Mouse (Mus musculus) midbrain, embryonic 16.5 days (tissue): ENCODE measurements at regions not wholly inside any gene's neighbourhood (a gene's known extent, or its start where the extent isn't known, plus 50 kb on each side); places are given as distances from the start of the nearest gene placed in this dataset.

Experiments used
- ATAC-seq: fragments of 200-750 bp; cut with Nextera tagmentation; 2 replicates; pipeline ENCODE4 v1.8.0; 2017; ENCODE audit warnings: moderate TSS enrichment
- H3K27ac ChIP-seq: fragments of 300-500 bp; sonication (generic); 2 replicates; pipeline ENCODE4 v1.5.1; 2014; ENCODE audit warnings: mild to moderate bottlenecking, low read length, mixed read lengths
- H3K27me3 ChIP-seq: fragments of 300-500 bp; sonication (generic); 2 replicates; pipeline ENCODE4 v1.6.1; 2014; ENCODE audit warnings: low read depth, low read length, mixed read lengths; ENCODE audit not compliant: control insufficient read depth, insufficient read depth
- H3K36me3 ChIP-seq: fragments of 300-500 bp; sonication (generic); 2 replicates; pipeline ENCODE4 v1.6.1; 2014; ENCODE audit warnings: mild to moderate bottlenecking, low read length, moderate library complexity, mixed read lengths; ENCODE audit not compliant: control insufficient read depth, insufficient read depth
- H3K4me1 ChIP-seq: fragments of 300-500 bp; sonication (generic); 2 replicates; pipeline ENCODE4 v1.6.1; 2014; ENCODE audit warnings: mild to moderate bottlenecking, low read length, mixed read lengths; ENCODE audit not compliant: control insufficient read depth, insufficient read depth
- H3K4me2 ChIP-seq: fragments of 300-500 bp; sonication (generic); 2 replicates; pipeline ENCODE4 v1.6.1; 2014; ENCODE audit warnings: mild to moderate bottlenecking, low read length, mixed read lengths
- H3K4me3 ChIP-seq: fragments of 300-500 bp; sonication (generic); 2 replicates; pipeline ENCODE4 v1.5.1; 2014; ENCODE audit warnings: low read depth, mild to moderate bottlenecking, low read length, moderate library complexity, mixed read lengths
- H3K9ac ChIP-seq: fragments of 300-500 bp; sonication (generic); 2 replicates; pipeline ENCODE4 v1.6.1; 2014; ENCODE audit warnings: low read depth, low read length, mixed read lengths
- H3K9me3 ChIP-seq: fragments of 300-500 bp; sonication (generic); replicated peaks from 2 replicates; pipeline ENCODE4 v1.6.1; 2014; ENCODE audit warnings: mild to moderate bottlenecking, low read length, mixed read lengths; ENCODE audit not compliant: control insufficient read depth, poor library complexity, severe bottlenecking
- WGBS: fragments of 180-500 bp; shearing (Covaris S2); extraction: QIAGEN DNeasy Blood & Tissue Kit; methylation state at CpG from one replicate; pipeline ENCODE4 v1.1.7; 2014; 5-methylcytosine and 5-hydroxymethylcytosine counted together

DNA sequence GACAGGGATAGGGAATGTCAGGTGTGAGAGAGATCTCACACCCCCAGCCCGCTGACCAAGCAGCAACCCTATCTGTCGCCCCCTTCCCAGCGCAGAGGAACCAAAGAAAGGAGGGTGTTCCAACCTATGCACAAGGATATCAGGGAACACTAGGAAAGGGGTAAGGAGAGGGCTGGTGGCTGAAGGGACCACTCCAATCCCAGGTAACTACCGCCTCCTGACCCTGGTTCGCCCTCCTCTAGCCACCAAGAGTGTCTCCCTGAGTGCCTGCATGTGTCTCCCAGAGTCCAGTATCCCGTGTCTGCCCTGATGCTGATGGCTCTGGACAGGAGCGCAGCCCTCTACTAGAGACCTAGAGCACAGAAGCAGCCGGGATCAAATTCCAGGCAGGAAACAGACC lies 167.1 kb upstream of the Azi2 start:
- Histone ChIP-seq H3K4me3 (peak overlapping the region; percentile 80), H3K4me1 (peaks cover 23% of the 10 kb centered on the region), H3K9ac (peak overlapping the region; percentile 92), H3K27me3 (0 out of 2 replicates have a peak, but pooled peaks cover 3% of the 10 kb centered on the region), H3K9me3 (no peaks in the 10 kb centered on the region), H3K27ac (peak overlapping the region; percentile 85), H3K4me2 (peak overlapping the region; percentile 80), H3K36me3 (no peaks in the 10 kb centered on the region)
- 35% methylated on average over 8 of the region's 8 CpGs for WGBS
- ATAC-seq, result no peak

DNA sequence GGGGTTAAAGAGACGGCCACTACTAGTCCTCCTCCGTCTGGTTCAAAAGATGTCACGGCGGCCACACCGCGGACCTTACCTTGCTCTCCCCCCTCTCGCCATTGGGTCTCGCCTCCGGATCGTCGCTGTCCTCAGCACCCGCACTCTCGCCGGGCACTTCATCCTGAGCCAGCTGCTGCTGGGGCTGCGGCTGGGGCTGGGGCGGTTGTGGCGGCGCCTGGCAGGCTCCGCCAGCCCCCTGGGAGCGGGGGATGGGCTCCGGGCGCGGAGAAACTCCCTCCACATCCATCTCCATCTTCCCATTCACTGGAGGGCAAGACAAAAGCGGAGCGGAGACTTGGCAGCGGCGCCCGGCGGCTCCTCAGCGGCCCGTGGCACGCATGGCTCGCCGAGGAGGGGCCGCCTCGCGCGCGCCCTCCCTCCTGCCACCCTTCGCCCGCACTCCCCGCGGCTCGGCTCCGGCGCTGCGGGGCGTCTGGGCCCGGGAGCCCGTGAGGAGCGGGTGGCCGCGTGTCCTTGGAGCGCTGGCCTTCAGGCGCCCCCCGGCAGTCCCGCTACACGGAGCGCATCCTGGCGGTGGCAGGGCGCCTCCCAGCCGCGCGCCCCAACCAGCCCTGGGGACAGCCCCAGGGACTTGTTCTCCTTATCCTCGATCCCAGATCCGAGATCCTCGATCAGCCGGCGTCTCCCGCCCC lies 167.8 kb upstream of the Azi2 start:
- peaks cover 23% of the 10 kb centered on the region for H3K4me1 ChIP-seq
- no peaks in the 10 kb centered on the region for H3K9me3 ChIP-seq
- no peaks in the 10 kb centered on the region for H3K36me3 ChIP-seq
- under 1% methylated on average over 60 of the region's 70 CpGs for WGBS
- peak overlapping the region; percentile 80 for H3K4me3 ChIP-seq
- peak overlapping the region; percentile 85 for H3K27ac ChIP-seq
- H3K4me2 ChIP-seq, result peak overlapping the region; percentile 80
- H3K27me3 ChIP-seq, result 0 out of 2 replicates have a peak, but pooled peaks cover 3% of the 10 kb centered on the region
- peak overlapping the region; percentile 92 for H3K9ac ChIP-seq
- peak; percentile 80 for ATAC-seq

DNA sequence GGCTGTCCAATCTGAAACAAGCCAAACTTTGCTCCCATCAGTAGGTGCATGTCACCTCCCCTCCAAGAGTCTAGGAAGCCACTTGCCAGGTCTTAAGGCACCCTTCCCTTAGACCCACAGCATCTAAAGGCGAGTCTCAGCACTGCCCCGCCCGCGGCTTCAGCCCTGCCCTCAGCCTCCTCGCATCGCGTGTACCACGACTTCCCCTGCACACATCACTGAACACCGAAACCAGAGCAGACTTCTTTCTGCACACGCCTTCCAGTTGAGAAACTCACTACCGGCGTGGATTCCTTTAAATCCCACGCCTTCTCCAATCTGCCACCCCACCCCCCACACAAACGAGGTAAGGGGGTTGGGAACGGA lies 168.3 kb upstream of the Azi2 start:
- Histone ChIP-seq H3K27ac (peak overlapping the region; percentile 85), H3K4me1 (peaks cover 23% of the 10 kb centered on the region), H3K9ac (peak overlapping the region; percentile 92), H3K4me2 (peak overlapping the region; percentile 80), H3K9me3 (no peaks in the 10 kb centered on the region), H3K36me3 (no peaks in the 10 kb centered on the region), H3K27me3 (0 out of 2 replicates have a peak, but pooled peaks cover 3% of the 10 kb centered on the region), H3K4me3 (peak overlapping the region; percentile 80)
- under 1% methylated on average over 15 of the region's 15 CpGs for WGBS
- peak; percentile 68 for ATAC-seq

DNA sequence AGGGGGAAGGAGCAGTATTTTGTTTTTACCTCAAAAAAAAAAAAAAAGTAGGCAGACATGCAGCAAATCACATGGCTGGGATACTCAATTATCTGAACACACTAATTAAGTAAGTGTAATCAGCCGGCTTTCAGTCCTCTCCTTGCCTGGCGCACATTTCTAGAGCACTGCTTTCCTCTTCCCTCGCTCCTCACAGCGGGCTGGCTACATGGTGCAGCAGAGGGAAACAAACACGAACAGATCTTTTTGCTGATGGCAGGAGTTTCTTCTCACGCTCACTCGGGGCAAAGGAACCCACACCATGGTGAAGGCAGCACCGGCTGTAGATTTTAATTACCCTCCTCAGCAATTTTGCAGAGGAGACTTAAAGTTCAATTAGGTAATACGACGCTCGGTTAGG lies 169.7 kb upstream of the Azi2 start:
- peak overlapping the region; percentile 80 for H3K4me2 ChIP-seq
- peaks cover 23% of the 10 kb centered on the region for H3K4me1 ChIP-seq
- ATAC-seq, result no peak
- no peaks in the 10 kb centered on the region for H3K36me3 ChIP-seq
- no peaks in the 10 kb centered on the region for H3K9me3 ChIP-seq
- H3K4me3 ChIP-seq, result peak overlapping the region; percentile 80
- 28% methylated on average over 11 of the region's 11 CpGs for WGBS
- H3K27me3 ChIP-seq, result 0 out of 2 replicates have a peak, but pooled peaks cover 3% of the 10 kb centered on the region
- peak overlapping the region; percentile 56; the same call in 1 of the 2 replicates for H3K9ac ChIP-seq
- peak overlapping the region; percentile 40; the same call in 1 of the 2 replicates for H3K27ac ChIP-seq

DNA sequence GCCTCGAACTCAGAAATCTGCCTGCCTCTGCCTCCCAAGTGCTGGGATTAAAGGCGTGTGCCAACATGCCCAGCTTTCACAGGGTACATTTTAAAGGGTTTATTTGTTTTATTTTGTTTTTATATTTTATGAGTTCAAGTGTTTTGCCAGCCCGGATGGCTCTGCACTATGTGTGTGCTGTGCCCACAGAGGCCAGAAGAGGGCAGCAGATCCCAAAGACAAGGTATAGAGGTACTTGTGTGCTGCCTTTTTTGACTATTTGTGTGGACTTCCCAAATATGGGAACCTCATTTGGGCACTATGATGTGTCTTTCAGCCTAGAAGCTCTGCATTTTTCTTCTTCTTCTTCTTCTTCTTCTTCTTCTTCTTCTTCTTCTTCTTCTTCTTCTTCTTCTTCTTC lies 176.4 kb upstream of the Azi2 start:
- Histone ChIP-seq H3K4me2 (no peak overlapping the region), H3K4me1 (peaks cover under 1% of the 10 kb centered on the region; the same call in 1 of the 2 replicates), H3K4me3 (no peak overlapping the region), H3K27ac (no peak overlapping the region), H3K36me3 (no peaks in the 10 kb centered on the region), H3K9me3 (no peaks in the 10 kb centered on the region), H3K27me3 (no peaks in the 10 kb centered on the region), H3K9ac (no peak overlapping the region)
- 89% methylated on average over 3 of the region's 3 CpGs for WGBS
- no peak for ATAC-seq

DNA sequence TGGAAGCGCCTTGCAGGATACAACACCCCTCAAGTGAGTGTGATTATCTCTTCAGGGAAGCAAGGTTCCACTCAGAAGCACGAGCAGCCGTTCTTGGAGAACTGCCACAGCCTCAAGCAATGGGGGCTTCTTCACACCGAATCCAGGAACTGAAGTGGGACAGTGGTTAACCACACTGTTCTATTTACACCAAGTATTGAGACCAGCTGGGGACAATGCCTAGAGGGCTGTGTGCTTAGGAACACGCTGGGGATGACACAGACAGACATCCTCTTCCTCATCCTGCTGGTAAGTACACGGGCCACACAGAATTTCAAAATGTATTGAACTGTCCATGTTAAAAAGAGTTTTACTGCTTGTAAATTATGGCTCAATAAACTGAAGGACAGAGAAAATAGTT lies 177.0 kb upstream of the Azi2 start:
- no peak for ATAC-seq
- Histone ChIP-seq H3K9ac (no peak overlapping the region), H3K4me2 (no peak overlapping the region), H3K27me3 (no peaks in the 10 kb centered on the region), H3K4me1 (peaks cover 3% of the 10 kb centered on the region; the same call in 1 of the 2 replicates), H3K4me3 (no peak overlapping the region), H3K27ac (no peak overlapping the region), H3K9me3 (no peaks in the 10 kb centered on the region), H3K36me3 (no peaks in the 10 kb centered on the region)
- 88% methylated on average over 6 of the region's 6 CpGs for WGBS

DNA sequence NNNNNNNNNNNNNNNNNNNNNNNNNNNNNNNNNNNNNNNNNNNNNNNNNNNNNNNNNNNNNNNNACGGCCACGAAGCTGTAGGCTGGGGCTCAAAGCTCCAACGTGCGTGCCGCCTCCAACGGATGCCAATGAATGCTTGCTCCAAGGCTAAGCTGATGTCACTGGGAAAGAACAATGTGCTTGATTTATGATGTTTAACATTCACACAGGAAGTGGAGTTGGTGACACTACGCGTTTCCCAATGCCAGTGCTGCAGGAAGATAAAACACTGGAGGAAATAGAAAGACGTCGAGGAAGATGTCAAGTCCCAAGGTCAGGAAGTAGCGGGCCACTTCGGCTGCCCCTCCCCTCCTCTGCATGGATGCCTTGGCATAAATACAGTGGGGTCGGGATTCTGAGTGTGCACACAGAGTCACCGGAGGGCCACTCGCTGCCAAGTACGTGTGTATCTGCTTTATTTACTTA lies 180.7 kb upstream of the Azi2 start:
- Histone ChIP-seq H3K4me2 (no peak overlapping the region), H3K27me3 (no peaks in the 10 kb centered on the region), H3K4me1 (peaks cover 3% of the 10 kb centered on the region; the same call in 1 of the 2 replicates), H3K27ac (no peak overlapping the region), H3K36me3 (no peaks in the 10 kb centered on the region), H3K9ac (no peak overlapping the region), H3K4me3 (no peak overlapping the region), H3K9me3 (no peaks in the 10 kb centered on the region)
- WGBS, result 78% methylated on average over 16 of the region's 16 CpGs
- no peak for ATAC-seq

DNA sequence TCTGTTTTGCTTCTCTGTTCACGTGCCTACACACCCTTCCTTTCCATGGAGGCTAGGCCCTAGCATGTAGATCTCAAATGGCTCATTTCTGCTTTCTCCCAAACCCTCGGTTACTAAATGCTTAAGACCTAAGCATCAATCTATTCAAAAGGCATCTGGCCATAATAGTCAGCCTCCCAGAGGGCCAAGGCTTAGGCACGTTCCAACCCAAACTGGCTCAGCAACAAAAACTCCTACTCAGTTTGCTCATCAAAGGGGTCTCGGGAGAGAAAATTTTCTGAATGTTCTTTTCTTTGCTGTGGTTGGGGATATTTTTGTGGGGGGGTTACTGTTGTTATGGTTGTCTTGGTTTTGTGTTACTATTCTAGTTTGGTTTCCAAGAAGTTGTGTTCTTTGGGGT lies 196.8 kb upstream of the Azi2 start:
- H3K4me3 ChIP-seq, result no peak overlapping the region
- no peaks in the 10 kb centered on the region for H3K36me3 ChIP-seq
- no peak overlapping the region for H3K27ac ChIP-seq
- 52% methylated on average over 4 of the region's 4 CpGs for WGBS
- H3K4me2 ChIP-seq, result no peak overlapping the region
- no peaks in the 10 kb centered on the region for H3K9me3 ChIP-seq
- no peaks in the 10 kb centered on the region for H3K27me3 ChIP-seq
- no peak for ATAC-seq
- peaks cover 4% of the 10 kb centered on the region; the same call in 1 of the 2 replicates for H3K4me1 ChIP-seq
- H3K9ac ChIP-seq, result no peak overlapping the region

DNA sequence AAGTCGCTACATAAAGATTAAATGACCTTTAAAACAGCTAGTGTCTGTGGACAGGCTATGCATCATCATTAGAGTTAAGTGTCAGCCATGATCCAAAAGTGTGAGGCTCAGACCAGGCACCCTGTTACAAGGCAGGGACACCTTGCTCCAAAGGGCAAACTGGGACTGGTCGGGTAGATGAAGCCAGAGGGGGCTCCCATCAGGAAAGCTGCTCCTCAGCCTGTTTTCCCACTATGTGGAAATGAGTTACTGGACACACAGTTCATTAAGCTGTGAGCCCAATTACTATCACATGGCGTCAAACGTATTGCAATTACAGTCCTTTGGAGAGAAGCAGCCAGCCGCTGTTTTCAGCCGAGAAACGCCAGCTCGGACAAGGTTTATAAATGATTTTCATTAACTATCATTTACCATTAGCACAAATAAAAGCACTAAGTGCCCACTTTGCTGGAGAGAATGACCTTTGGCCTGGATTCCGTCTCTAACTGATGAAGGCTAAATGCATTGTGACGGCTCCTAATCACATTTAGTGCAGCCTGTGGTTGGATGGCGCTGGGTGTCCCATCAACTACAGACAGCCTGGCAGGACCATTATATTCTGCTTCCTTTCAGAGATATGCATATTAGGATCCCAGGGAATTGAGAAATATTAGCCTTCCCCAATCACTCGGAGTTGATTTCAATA lies 203.5 kb upstream of the Azi2 start:
- no peak for ATAC-seq
- Histone ChIP-seq H3K4me1 (peaks cover 7% of the 10 kb centered on the region; the same call in 1 of the 2 replicates), H3K4me3 (no peak overlapping the region), H3K4me2 (peak overlapping the region; percentile 29; the same call in 1 of the 2 replicates), H3K9me3 (no peaks in the 10 kb centered on the region), H3K27ac (peak overlapping the region; percentile 29; the same call in 1 of the 2 replicates), H3K36me3 (no peaks in the 10 kb centered on the region), H3K9ac (no peak overlapping the region; the same call in 1 of the 2 replicates), H3K27me3 (no peaks in the 10 kb centered on the region)
- 35% methylated on average over 12 of the region's 12 CpGs for WGBS
